Mouse (Mus musculus) erythroblast, embryonic 14.5 days (primary cell): ENCODE data around the gene Batf3.

Experiments used
- GATA1 ChIP-seq: IDR thresholded peaks from 2 replicates; pipeline ENCODE4 v1.6.1; 2012; ENCODE audit warnings: low read length, inconsistent platforms, mixed read lengths
- TAL1 ChIP-seq: IDR thresholded peaks from 3 replicates; pipeline ENCODE4 v1.6.1; 2012; ENCODE audit warnings: low read length, inconsistent platforms, mixed read lengths

DNA sequence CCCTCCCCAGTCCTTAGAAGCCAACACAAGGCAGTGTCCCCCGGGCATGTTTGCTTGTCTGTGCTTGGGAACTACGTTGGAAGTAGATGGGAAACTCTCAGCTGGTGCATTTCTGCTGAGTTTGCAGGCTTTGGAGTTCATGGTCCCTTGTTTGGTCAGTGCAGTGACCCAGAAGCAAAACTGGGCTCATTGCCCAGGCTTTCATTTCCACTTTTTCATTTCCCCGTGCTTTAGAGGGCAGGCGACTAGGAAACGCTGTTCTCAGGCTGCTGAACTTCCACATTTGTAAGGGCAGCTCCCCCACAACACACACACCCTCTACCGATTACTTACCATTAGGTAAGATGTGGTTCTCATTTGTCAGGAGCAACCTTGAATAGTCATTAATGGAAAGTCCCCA lies 24.6 kb upstream of the Batf3 start:
- TF ChIP-seq GATA1 (no peak), TAL1 (no peak)
